Mouse (Mus musculus): ENCODE measurements around the gene Mfsd13b. TPM values are rescaled to one million over a fixed set of nuclear protein-coding genes. Genes with fewer than 3 reads are reported as not detected.

Gene Mfsd13b
- polyA plus RNA-seq, 1 experiment from 2014 or later, result not detected

DNA sequence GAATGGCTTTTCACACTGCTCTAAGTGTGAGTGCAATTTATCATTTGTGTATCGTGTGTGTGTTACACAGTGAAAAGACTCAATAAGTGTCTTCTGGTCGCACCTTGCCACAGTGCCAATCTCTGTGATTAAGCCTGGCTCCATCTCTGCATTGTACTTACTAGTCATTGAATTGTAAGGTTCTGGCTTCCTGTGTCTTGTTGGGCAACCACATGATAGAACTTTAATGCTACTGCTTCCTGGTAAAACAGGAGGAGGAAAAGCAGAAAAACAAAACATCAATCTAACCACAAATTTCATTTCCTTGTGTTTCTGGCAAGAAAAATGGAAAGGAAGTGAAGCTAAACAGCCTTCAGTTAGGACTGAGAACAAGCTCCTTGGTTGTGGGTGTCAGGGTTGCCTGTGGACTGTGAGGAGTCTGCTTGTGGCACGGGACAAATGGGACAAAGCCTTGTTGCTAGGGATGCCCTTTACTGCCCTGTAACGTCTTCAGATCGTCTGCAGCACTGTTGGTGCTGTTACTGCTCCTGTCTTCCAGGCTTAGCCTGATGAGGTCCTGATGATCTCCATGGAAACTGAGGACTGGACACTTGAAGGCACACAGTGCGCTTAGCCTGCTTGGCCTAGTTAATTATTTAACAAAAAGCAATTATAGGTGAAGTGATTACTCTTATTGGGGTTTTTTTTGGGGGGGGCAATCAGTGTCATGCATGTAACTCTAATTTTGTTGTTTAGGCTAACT is 77.3 kb downstream of the Mfsd13b start:
- H3K27me3 ChIP-seq, result no peaks in the 10 kb centered on the region
- peaks cover 57% of the 10 kb centered on the region for H3K36me3 ChIP-seq
- H3K27ac ChIP-seq, result peak overlapping the region; percentile 30; the same call in 1 of the 2 replicates
- ATAC-seq (replicated peaks; ENCODE audit: low FRiP score), result no peak
- no peak overlapping the region for H3K4me2 ChIP-seq
- peaks cover 15% of the 10 kb centered on the region for H3K4me1 ChIP-seq
- H3K9ac ChIP-seq, result no peak overlapping the region
- 47% methylated on average over 6 of the region's 6 CpGs for WGBS
- H3K9me3 ChIP-seq (replicated peaks), result no peaks in the 10 kb centered on the region
- H3K4me3 ChIP-seq (replicated peaks), result no peak overlapping the region

- Histone ChIP-seq H3K4me3 (replicated peaks) (no peak overlapping the region), H3K9ac (no peak overlapping the region), H3K9me3 (replicated peaks) (no peaks in the 10 kb centered on the region), H3K27ac (no peak overlapping the region), H3K36me3 (peaks cover 46% of the 10 kb centered on the region), H3K4me2 (no peak overlapping the region), H3K27me3 (no peaks in the 10 kb centered on the region), H3K4me1 (peaks cover 7% of the 10 kb centered on the region; the same call in 1 of the 2 replicates)
- ATAC-seq (replicated peaks; ENCODE audit: low FRiP score), result no peak
- WGBS, result 61% methylated on average over 4 of the region's 4 CpGs
These were observed 82.0 kb downstream of the Mfsd13b start for GRCm38 (mm10) chr7:121064309-121064708.

Other genes with a start within 250 kb of the Mfsd13b start
- gene Vwa3a, start 243.2 kb upstream of the Mfsd13b start, polyA plus RNA-seq (2015; fragmentation: Nextera tagmentation; extraction: Ambion mirVana), result 0.10 and 0.17 TPM in 2 replicates
- not detected in 2 replicates for gene Gm5737, start 170.1 kb upstream of the Mfsd13b start, polyA plus RNA-seq (2015; fragmentation: Nextera tagmentation; extraction: Ambion mirVana)
- 23.8 and 27.6 TPM in 2 replicates for gene Eef2k, start 139.7 kb upstream of the Mfsd13b start, polyA plus RNA-seq (2015; fragmentation: Nextera tagmentation; extraction: Ambion mirVana)
- gene Polr3e, start 64.8 kb upstream of the Mfsd13b start, polyA plus RNA-seq (2015; fragmentation: Nextera tagmentation; extraction: Ambion mirVana), result 42.7 and 44.0 TPM in 2 replicates
- gene Cdr2, start 197 bp upstream of the Mfsd13b start, polyA plus RNA-seq (2015; fragmentation: Nextera tagmentation; extraction: Ambion mirVana), result 11.3 and 11.6 TPM in 2 replicates
- gene Mettl9, start 51.9 kb downstream of the Mfsd13b start, polyA plus RNA-seq (2015; fragmentation: Nextera tagmentation; extraction: Ambion mirVana), result 163 and 173 TPM in 2 replicates
- gene Igsf6, start 92.1 kb downstream of the Mfsd13b start, polyA plus RNA-seq (2015; fragmentation: Nextera tagmentation; extraction: Ambion mirVana), result 1.7 and 2.2 TPM in 2 replicates
- 0.09 and 0.13 TPM in 2 replicates for gene Otoa, start 99.1 kb downstream of the Mfsd13b start, polyA plus RNA-seq (2015; fragmentation: Nextera tagmentation; extraction: Ambion mirVana)

Measured in kidney, embryonic 15.5 days (tissue).